Mouse (Mus musculus) thymus, postnatal 14 days (tissue): ENCODE data around the gene Edem2.
A peak's percentile ranks its signal among the peaks of the same experiment; 100 is the strongest.
"Not testable (repeated sequence)": the region's sequence is repeated elsewhere in the genome, so short reads cannot be mapped to it uniquely, and the experiment has no call there.

Experiments used
- DNase-seq: peaks from one replicate; pipeline ENCODE4 v3.0.0; 2021

The Edem2 gene

DNA sequence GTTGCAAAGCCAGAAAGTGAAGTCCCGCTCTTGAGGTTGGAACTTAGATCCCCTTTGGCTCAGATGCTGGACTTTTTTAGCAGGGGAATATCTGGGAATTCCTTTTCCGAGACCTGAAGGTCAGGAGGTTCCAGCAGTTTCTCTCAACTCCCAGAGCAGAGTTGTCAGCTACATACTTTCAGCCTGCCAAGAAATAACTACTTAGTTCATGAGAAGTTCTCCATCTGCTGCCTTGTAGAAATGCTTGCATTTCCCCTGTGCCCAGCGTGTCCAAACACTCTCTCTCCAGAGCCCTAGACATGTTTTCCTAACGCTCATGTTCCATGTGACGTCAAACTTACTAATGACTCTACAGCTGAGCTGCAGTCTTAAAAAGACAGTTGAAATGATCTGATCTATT, 5.8 kb upstream of the Edem2 start:
- DNase-seq: no peak

- DNase-seq: peak; percentile 23
Observed at GRCm38 (mm10) chr2:155728742-155729141, 533 bp downstream of the Edem2 start.

DNA sequence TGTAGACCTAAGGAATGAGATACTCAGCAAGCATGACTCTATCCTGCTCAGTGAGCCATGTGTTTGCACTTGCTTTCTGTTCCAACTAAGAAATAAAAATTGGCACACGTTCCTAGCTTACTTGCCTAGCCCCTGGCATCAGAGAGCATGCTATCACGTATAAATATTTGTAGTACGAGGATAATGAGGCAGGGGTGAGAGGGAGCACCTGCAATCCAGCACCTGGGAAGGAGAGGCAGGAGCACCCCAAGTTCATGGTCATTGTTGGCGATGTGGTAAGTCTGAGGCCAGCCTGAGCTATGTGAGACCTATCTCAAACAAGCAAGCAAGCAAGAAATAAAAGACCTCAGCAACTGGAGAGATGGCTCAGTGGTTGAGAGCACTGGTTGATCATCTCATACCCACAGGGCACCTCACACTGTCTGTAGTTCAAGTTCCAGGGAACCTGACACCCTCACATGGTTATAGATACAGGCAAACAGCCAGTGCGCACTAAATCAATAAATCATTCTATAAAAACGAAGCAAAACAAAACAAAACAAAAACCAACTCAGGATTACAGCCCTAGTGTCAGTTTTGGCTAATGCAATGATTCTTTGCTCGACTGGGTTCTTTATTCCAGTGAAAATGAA, 1.4 kb downstream of the Edem2 start:
- no peak for DNase-seq

DNA sequence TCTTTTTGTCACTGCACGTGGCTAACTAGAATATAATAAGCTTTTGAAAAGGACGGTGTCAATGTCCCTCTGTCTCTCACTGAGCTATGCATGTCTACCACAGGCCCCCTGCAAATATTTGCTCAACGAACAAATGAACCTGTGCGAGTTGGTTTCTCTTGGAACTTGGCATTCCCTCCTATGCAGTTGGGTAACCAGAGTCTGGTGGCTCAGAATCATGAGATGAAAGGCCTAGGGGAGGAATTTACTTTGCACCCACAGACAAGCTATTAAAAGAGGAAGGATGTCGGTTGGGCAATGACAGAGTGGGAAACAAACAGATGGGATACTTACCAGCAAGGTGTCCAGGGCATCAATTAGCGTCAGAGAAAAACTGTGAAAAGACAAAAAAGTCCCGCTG, 3.0 kb downstream of the Edem2 start:
- no peak for DNase-seq

- DNase-seq: no peak
Observed at GRCm38 (mm10) chr2:155724526-155724925, 4.7 kb downstream of the Edem2 start.

- DNase-seq: no peak
Observed at GRCm38 (mm10) chr2:155724036-155724435, 5.2 kb downstream of the Edem2 start.

DNA sequence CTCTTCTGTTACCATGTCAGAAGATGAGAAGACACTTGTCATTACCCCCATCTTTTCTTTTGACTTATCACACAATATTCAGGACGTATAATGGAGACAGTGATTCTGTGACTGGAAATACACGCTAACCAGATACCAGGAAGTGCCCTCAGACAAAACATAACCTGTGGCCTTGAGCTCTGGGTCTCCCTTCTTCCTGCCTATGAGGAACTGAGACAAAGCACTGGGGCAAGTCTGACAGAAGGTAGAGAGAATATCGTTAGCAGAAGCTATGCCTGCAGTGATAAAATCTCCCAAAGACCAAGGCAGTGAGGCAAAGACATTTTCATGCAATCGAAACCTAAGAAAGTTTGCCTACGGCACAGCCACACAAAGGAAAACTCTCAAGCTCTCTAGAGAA, 8.7 kb downstream of the Edem2 start:
- peak; percentile 17 for DNase-seq

DNA sequence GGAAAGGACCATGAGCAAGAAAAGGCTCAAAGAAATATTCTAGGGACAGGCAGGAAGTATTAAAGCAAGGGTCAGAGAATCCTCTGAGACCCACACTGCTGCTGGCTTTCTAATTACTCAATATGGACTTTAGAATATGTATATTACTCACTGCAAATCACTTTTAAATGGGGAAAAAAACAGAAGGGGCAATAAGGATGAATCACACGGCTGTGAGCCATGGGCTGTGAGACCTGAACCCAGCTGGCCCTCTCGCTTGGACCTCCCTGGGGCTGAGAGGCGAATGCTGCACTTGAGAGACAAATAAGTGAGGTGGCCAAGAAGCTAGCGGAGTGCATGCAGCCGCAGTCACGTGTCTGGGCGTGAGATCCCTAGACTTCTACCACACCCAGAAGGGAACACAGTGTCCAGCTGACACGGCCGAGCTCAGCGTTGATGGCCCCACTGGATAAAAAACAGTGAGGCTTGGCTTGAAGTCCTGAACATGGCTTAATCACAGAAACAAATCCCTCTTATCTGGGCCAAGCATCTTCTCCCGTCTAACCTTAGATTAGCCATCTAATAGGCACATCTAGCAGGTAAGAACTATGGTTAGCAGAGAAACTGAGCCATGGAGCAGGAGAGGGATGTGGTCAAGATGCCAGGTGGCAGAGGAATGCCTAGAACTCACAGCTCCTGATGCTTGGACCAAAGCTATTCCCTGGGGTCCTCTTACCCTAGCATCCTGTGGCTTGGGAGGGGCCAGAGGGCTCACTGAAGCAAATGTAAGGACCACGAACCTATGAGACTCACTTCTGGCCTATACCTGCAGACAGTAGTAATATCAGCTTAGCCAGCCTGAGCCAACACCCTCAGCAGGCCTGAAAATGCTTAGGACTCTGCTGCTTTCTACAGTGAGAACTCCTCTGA, 11.9 kb downstream of the Edem2 start:
- no peak for DNase-seq

GRCm38 (mm10) chr2:155710557-155710956, 18.7 kb downstream of the Edem2 start:
- DNase-seq: no peak

GRCm38 (mm10) chr2:155707251-155707650, 22.0 kb downstream of the Edem2 start:
- DNase-seq: no peak

DNA sequence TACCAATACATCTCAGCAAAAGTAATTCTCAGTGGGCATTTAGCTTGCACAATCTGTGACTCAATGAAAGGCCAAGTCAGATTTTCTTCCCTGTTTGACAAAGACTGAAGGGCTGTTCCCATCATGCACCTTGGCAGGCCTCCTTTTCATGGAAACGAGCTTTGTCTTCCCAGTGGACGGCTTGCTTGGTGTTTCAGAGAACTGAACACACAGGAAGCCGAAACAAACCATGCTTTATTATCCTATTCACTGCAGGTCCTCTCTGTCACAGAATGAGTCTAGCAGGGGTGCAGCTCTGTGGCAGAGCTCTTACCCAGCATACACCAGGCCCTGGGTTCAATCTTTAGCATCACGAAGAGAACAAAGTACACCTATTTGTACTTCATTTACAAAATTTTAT, 25.6 kb downstream of the Edem2 start:
- no peak for DNase-seq

GRCm38 (mm10) chr2:155701399-155701919, 27.8 kb downstream of the Edem2 start:
- DNase-seq: no peak

GRCm38 (mm10) chr2:155698443-155698842, 30.8 kb downstream of the Edem2 start:
- DNase-seq: not testable (repeated sequence)

- DNase-seq: no peak
Observed at GRCm38 (mm10) chr2:155696851-155697250, 32.4 kb downstream of the Edem2 start.

DNA sequence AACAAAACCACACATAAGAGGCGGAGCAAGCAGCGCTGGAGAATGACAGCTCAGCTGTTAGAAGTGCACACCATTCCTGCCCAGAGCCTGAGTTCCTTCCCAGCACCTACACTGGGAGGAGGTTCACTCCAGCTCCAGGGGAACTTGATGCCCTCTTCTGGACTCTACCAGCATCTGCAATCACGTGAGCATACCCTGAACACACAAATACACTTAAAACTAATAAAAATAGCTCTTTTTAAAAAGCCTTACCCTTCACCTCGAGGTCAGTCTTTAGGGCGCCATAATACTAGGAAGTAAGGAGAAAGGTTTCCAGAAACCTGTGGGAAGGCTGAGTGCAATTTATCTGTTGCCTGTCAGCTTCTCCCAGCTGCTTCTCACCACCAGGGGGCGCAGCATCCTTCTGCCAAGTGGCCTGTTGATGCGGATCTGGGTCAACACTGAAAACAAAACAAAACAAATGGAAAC, 33.1 kb downstream of the Edem2 start:
- peak; percentile 89 for DNase-seq

DNA sequence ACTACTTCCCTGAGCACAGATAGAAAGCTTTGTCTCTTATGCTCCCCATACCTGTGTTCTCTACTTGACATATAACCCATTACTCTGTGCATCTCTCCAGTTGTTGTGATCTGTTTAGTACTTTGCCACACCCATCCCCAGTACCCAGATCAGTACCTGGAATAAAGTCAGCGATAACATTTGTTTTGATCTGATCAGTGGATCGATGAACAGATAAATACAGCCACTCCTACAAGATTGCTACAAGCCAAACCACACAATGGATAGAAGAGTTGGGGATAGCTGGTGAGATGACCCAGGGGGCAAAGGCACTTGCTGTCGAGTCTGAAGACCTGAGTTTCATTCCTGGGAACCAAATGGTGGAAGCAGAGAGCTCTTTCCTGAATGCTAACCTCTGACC, 34.0 kb downstream of the Edem2 start:
- DNase-seq: no peak

GRCm38 (mm10) chr2:155694564-155694963, 34.7 kb downstream of the Edem2 start:
- DNase-seq: no peak

DNA sequence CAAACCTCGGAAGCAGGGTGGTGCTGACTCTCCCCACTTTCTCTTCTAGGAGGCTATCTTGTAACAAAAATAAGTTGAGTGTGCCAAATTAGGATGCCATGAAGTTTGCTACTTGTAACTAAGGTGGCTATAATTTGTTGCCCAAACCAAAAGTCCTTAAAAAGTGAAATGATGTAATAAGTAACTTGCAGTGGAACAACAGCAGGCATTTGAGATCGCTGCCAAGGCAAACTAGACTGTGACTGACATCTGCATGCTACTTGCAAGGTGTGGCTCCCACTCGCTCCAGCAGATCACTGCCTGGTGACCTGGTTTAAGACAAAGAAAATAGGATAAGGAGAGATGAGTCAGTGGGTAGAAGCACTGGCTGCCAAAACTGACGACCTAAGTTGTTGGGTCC, 36.1 kb downstream of the Edem2 start:
- no peak for DNase-seq

- peak; percentile 98 for DNase-seq
Observed at GRCm38 (mm10) chr2:155691723-155692493, 37.4 kb downstream of the Edem2 start, which contains the start of gene Trpc4ap. Gene Trpc4ap (minus strand): TSS chr2:155692384.

DNA sequence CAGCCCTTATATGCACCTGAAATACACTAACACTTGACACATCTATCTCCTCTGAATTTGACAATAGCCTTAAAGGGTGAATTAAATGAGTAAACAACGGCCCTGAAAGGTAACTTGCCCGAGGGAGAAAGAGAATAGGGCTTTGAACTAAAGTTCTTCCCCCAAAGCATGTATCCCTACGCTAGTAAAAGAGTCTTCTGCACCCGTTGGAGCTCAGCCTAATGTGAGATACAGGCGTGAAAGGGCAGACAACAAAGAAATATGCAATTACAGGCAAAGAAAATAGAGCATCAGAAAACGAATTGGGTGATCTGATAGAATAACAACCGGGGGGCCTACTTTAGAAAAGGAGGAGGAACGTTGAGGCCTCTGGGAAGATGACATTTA, 37.9 kb downstream of the Edem2 start:
- DNase-seq: no peak

DNA sequence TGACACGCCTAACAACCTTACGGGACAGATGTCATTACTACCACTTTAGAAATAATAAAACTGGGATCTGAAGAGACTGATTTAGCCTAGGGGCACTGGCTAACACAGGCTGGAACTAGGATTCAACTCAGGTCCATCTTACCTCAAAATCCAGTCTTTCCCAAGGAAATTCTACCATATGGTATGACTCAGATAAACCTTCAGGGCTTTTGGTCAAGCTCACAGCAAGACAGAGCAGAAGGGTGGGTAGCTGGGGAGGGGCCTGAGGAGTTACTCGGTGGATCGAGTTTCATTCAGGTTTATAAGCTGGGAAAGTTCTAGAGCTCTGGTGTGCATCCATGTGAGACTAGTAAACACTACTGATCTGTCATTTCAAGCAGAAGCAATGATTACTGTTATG, 40.1 kb downstream of the Edem2 start:
- no peak for DNase-seq

DNA sequence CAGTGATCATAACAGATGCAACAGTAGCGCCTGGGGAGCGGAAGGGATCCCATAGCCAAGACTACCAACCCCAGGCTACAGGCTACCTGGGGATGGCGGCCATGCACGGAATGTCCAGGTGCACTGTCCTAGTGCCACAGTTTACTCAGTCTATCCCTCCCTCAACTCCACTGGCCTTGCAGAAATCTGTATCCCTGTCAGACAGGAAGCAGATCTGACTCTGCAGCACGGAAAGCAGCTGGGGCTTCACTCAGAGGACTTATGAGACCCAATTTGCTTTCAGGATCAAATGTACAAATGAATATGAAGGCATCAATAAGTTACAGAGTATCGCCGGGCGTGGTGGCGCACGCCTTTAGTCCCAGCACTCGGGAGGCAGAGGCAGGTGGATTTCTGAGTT, 41.5 kb downstream of the Edem2 start:
- peak; percentile 52 for DNase-seq

DNA sequence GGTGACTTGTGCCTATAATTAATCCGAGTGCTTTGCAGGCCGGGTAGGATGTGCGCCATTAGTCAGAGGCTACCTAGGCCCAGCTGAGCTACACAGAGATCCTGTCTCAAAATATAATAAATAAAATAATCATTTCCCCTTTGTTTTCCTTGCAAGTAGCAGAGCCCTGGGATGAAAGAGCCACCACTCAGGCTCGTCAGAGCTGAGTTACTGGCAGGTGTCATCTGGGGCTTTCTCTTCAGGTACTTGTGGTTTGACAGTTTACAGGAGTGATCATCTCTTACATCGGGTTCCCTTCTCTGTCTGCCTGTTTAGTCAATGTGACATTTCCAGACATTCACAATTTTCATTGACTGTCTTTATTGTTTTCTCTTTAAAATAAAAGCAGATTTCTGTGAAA, 42.7 kb downstream of the Edem2 start:
- DNase-seq: peak; percentile 50
